Mouse (Mus musculus) cerebellum, postnatal 4 days (tissue): ENCODE measurements around the gene Foxo4.

Experiments used
- DNase-seq, 2 experiments: peaks; one replicate each; pipeline ENCODE4 v3.0.0; 2022; ENCODE audit warnings: low spot score in 2 of 2, mixed read lengths in 1 of 2

Foxo4 gene

DNA sequence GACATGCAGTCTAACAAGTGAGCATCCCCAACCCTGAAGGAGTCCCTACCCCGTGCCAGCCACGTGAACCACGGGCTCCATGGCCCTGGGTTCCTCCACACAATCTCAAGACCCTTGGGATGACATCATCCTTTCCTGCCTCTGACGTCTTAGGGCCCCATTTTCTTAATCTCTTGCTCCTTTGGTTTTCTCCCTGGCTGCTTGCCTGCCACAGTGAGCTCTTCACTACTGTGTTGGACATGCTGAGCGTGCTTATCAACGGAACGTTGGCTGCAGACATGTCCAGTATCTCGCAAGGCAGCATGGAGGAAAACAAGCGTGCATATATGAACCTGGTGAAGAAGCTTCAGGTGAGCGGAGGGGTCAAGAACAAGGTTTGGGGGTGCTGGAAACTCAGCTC is 35.8 kb downstream of the Foxo4 start:
- DNase-seq, result no peak

DNA sequence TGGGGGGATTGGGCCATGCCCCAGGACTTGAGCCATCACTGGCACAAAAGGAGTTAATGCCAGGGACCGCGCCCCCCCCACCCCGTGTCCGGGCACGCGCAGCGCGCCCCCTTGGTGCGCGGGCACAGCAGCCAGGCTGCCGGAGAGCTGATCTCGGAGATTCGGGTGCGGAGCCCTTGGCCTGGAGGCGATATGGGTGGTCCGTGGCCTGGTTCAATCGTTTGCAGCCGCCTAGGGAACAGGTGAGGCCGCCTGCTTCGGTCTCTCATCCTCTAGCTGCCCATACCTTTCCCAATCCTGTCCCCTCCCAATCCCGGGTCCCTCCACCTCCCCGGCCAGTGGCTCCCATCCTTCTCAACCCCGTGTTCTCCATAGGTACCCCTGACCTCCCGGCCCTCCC is 44.7 kb downstream of the Foxo4 start, which contains the start of gene Nlgn3:
Gene Nlgn3, plus strand, starts transcription at position 114 of the 400 bp plus-strand sequence.
- peak; percentile 31 to 58 for DNase-seq

DNA sequence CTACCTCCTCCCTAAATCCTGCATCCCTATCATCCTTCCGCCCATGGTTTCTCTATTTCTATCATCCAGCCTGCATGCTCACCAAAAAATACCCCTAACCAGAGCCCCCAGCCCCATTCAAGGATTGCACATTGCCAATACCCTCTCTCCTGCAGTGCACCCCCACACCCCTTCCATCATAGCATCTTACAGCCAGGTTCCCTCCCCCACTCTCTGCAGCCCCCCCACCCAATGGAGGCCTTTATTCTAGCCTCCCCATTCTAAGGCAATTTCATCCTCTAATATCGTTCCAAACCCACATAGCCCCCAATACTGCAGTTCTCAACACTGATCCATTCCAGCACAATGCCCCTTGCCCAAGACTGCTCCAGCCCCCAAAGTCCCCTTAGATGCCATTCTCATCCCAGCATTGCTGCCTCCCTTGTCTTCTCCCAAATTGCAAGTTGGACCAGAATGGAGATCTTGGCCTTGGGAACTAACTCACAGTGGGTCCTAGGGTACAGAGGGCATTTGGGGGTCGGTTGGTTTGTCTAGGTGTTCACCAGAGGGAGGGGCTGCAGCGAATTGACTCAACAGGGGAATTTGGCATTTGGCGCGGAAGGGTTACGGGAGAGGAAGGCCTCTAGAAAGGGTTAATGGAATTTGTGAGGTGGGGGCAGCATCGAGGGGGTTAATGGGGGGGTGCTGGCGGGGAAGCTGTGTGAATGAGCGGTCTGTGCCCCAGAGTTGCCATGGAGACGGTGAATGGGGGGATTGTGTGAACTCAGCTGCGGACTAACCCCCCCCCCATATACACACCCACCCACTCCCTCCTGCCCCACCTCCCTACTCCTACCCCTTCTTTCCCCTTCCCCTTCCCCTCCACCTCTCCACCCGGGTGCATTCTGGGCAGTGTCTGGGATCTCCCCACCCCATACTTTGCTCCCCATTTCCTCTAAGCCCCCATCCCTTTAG is 45.4 kb downstream of the Foxo4 start:
- peak in 1 of 2 experiments; percentile 34 for DNase-seq

GRCm38 (mm10) chrX:101300427-101301030 is 46.2 kb downstream of the Foxo4 start:
- no peak for DNase-seq

- DNase-seq, result no peak
These were observed 47.3 kb downstream of the Foxo4 start for GRCm38 (mm10) chrX:101301654-101302053.

DNA sequence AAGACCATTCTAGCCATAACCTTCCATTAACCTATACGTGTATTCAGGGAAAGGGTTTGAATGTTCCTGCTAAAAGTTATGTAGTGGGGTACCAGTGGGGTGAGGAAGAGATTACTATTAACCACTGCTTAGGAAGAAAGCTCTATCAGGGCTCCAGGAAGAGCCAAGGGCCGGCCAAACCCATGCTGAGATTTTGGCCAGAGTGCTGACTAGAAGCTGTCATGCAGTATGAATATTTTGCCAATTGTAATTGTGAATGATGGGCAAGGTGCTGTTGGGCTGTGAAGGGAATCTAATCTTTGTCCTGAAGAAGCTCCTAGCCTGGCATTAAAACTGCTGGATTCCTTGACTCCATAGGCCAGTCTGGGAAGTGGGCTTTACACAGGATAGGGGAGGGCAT is 50.3 kb downstream of the Foxo4 start:
- no peak for DNase-seq

- DNase-seq, result no peak
These were observed 55.0 kb downstream of the Foxo4 start for GRCm38 (mm10) chrX:101309299-101309698.
